Mouse (Mus musculus) testis, adult 2 months (tissue): ENCODE results near the gene Aftph.

Source experiments
- CTCF ChIP-seq: fragments of 200-500 bp; IDR thresholded peaks from 2 replicates; pipeline ENCODE4 v1.5.1; 2012; ENCODE audit warnings: low read depth, mild to moderate bottlenecking, inconsistent platforms, low read length, moderate library complexity; ENCODE audit not compliant: control insufficient read depth, insufficient read depth, insufficient replicate concordance
- POLR2A ChIP-seq: fragments of 200-500 bp; IDR thresholded peaks from 2 replicates; pipeline ENCODE4 v1.6.1; 2012; ENCODE audit warnings: low read depth, mild to moderate bottlenecking, inconsistent platforms, low read length, moderate library complexity; ENCODE audit not compliant: control insufficient read depth

GRCm38 (mm10) chr11:20723572-20723971, 17.8 kb downstream of the Aftph start:
- TF ChIP-seq CTCF = no peak
- no peak for TF ChIP-seq POLR2A
